Mouse (Mus musculus): Measurements from ENCODE around the gene Lrrc74b.

GRCm38 (mm10) chr16:17510143-17510542 is 50.9 kb downstream of the Lrrc74b start:
- TF ChIP-seq CTCF (IDR thresholded peaks at IDR 0.05; ENCODE audit: extremely low read depth, insufficient read depth, insufficient read length, insufficient replicate concordance) (no peak), POLR2A (IDR thresholded peaks at IDR 0.05; ENCODE audit: low read depth, low read length) (no peak)
